Mouse (Mus musculus) MEL (cell line): Measurements from ENCODE around the gene Chst4.

Experiments
- BHLHE40 ChIP-seq: IDR thresholded peaks from 2 replicates; pipeline ENCODE4 v1.6.1; 2012; ENCODE audit warnings: low read depth, mild to moderate bottlenecking, inconsistent platforms, low read length, improper control_type of control experiment, borderline replicate concordance
- CTCF ChIP-seq, 3 experiments: IDR thresholded peaks in 2 of 3; conservative IDR thresholded peaks in 1 of 3; 2 replicates each; pipeline ENCODE4 v1.5.1; 2011 to 2012; ENCODE audit warnings: low read length in 3 of 3, low read depth in 2 of 3, mild to moderate bottlenecking in 2 of 3, improper control_type of control experiment in 1 of 3, inconsistent platforms in 1 of 3, mixed read lengths in 1 of 3, moderate library complexity in 1 of 3; ENCODE audit not compliant: control insufficient read depth in 1 of 3, insufficient read depth in 1 of 3, poor library complexity in 1 of 3, severe bottlenecking in 1 of 3
- GABPA ChIP-seq: IDR thresholded peaks from 2 replicates; pipeline ENCODE4 v1.6.1; 2012; ENCODE audit warnings: low read depth, mild to moderate bottlenecking, inconsistent platforms, low read length, improper control_type of control experiment, moderate library complexity
- MAX ChIP-seq: IDR thresholded peaks from 2 replicates; pipeline ENCODE4 v1.6.1; 2011; ENCODE audit warnings: low read length, improper control_type of control experiment
- MXI1 ChIP-seq: IDR thresholded peaks from 2 replicates; pipeline ENCODE4 v1.6.1; 2011; ENCODE audit warnings: mild to moderate bottlenecking, low read depth, low read length, improper control_type of control experiment
- POLR2A ChIP-seq, 2 experiments: IDR thresholded peaks; 2 replicates each; pipeline ENCODE4 v1.6.1; 2011 to 2012; ENCODE audit warnings: low read length in 2 of 2, mild to moderate bottlenecking in 2 of 2, control low read depth in 1 of 2, improper control_type of control experiment in 1 of 2, low read depth in 1 of 2, moderate library complexity in 1 of 2; ENCODE audit not compliant: control insufficient read depth in 1 of 2, insufficient read depth in 1 of 2, poor library complexity in 1 of 2
- POLR2AphosphoS5 ChIP-seq: IDR thresholded peaks from 2 replicates; pipeline ENCODE4 v1.6.1; 2012; ENCODE audit warnings: low read depth, borderline replicate concordance, mild to moderate bottlenecking, inconsistent platforms, low read length, moderate library complexity, mixed read lengths
- TAL1 ChIP-seq: IDR thresholded peaks from 2 replicates; pipeline ENCODE4 v1.6.1; 2012; ENCODE audit warnings: mild to moderate bottlenecking, inconsistent platforms, low read length, moderate library complexity, mixed read lengths
- UBTF ChIP-seq: IDR thresholded peaks from 2 replicates; pipeline ENCODE4 v1.6.1; 2012; ENCODE audit warnings: low read depth, mild to moderate bottlenecking, inconsistent platforms, low read length, improper control_type of control experiment, moderate library complexity, borderline replicate concordance; ENCODE audit not compliant: insufficient read depth
- ZC3H11A ChIP-seq: IDR thresholded peaks from 2 replicates; pipeline ENCODE4 v1.6.1; 2012; ENCODE audit warnings: low read depth, mild to moderate bottlenecking, inconsistent platforms, low read length, improper control_type of control experiment

DNA sequence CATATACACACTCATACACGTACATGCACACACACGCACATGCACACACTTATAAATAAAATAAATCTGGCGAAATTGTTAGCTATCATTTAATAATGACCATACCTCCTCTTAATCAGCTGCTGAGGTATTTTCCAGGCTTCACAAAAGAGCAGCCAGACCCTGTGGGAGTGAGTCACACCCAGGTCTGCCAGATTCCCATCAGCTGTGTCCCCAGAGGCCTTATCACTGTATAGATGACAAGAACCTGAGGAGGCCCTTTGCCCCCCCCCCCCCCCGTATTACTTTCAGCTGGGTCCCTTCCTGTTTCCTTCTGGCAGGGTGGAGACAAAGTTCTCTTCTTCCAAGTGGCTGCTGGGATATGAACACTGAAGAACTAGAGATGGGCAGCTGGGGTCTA is 969 bp upstream of the Chst4 start:
- TF ChIP-seq CTCF (IDR thresholded peaks at IDR 0.05 in 2 of 3, conservative IDR thresholded peaks at IDR 0.05 in 1 of 3; ENCODE audit: control insufficient read depth in 1 of 3, insufficient read depth in 1 of 3, low read depth in 2 of 3, low read length in 3 of 3, poor library complexity in 1 of 3, severe bottlenecking in 1 of 3) (no peak), ZC3H11A (no peak), POLR2AphosphoS5 (no peak), POLR2A (IDR thresholded peaks at IDR 0.05; ENCODE audit: control insufficient read depth in 1 of 2, insufficient read depth in 1 of 2, low read depth in 1 of 2, low read length in 2 of 2, poor library complexity in 1 of 2) (no peak), MAX (no peak), TAL1 (no peak), GABPA (no peak), BHLHE40 (no peak), UBTF (no peak), MXI1 (no peak)
